Mouse (Mus musculus) kidney, embryonic 14.5 days (tissue): ENCODE measurements around the gene Slx1b. TPM values are rescaled to one million over a fixed set of nuclear protein-coding genes. Genes with fewer than 3 reads are reported as not detected.

Experiments
- ATAC-seq: fragments of 200-750 bp; cut with Nextera tagmentation; 2 replicates; pipeline ENCODE4 v1.8.0; 2017; ENCODE audit warnings: moderate number of reproducible peaks, mild to moderate bottlenecking, moderate TSS enrichment, moderate library complexity; ENCODE audit not compliant: low FRiP score, low TSS enrichment
- H3K27ac ChIP-seq: fragments of 300-500 bp; sonication (generic); 2 replicates; pipeline ENCODE4 v1.5.1; 2014; ENCODE audit warnings: low read depth, mild to moderate bottlenecking, low read length, moderate library complexity, mixed read lengths
- H3K27me3 ChIP-seq: fragments of 300-500 bp; sonication (generic); 2 replicates; pipeline ENCODE4 v1.6.1; 2014; ENCODE audit warnings: mild to moderate bottlenecking, low read length; ENCODE audit not compliant: control insufficient read depth, insufficient read depth
- H3K36me3 ChIP-seq: fragments of 300-500 bp; sonication (generic); 2 replicates; pipeline ENCODE4 v1.6.1; 2014; ENCODE audit warnings: low read length, mixed read lengths; ENCODE audit not compliant: control insufficient read depth, insufficient read depth
- H3K4me1 ChIP-seq: fragments of 300-500 bp; sonication (generic); 2 replicates; pipeline ENCODE4 v1.6.1; 2014; ENCODE audit warnings: low read length, mixed read lengths; ENCODE audit not compliant: control insufficient read depth, insufficient read depth
- H3K4me2 ChIP-seq: fragments of 300-500 bp; sonication (generic); replicated peaks from 2 replicates; pipeline ENCODE4 v1.6.1; 2014; ENCODE audit warnings: low read depth, mild to moderate bottlenecking, low read length
- H3K4me3 ChIP-seq: fragments of 300-500 bp; sonication (generic); 2 replicates; pipeline ENCODE4 v1.5.1; 2014; ENCODE audit warnings: mild to moderate bottlenecking, low read length
- H3K9ac ChIP-seq: fragments of 300-500 bp; sonication (generic); 2 replicates; pipeline ENCODE4 v1.6.1; 2014; ENCODE audit warnings: low read depth, mild to moderate bottlenecking, low read length, moderate library complexity
- H3K9me3 ChIP-seq: fragments of 300-500 bp; sonication (generic); 2 replicates; pipeline ENCODE4 v1.6.1; 2016; ENCODE audit warnings: low read length; ENCODE audit not compliant: control insufficient read depth
- WGBS: fragments of 180-500 bp; shearing (Covaris S2); extraction: QIAGEN DNeasy Blood & Tissue Kit; methylation state at CpG from one replicate; pipeline ENCODE4 v1.1.7; 2014; 5-methylcytosine and 5-hydroxymethylcytosine counted together
- polyA plus RNA-seq: library from polyadenylated mRNA; unstranded; fragments of >200 nt; fragmentation: Nextera tagmentation; extraction: Ambion mirVana; gene quantifications from 2 replicates; pipeline ENCODE4 v1.2.1, GENCODE M21; 2014

The Slx1b gene
- polyA plus RNA-seq, 1 experiment from 2014 or later: 8.1 TPM

DNA sequence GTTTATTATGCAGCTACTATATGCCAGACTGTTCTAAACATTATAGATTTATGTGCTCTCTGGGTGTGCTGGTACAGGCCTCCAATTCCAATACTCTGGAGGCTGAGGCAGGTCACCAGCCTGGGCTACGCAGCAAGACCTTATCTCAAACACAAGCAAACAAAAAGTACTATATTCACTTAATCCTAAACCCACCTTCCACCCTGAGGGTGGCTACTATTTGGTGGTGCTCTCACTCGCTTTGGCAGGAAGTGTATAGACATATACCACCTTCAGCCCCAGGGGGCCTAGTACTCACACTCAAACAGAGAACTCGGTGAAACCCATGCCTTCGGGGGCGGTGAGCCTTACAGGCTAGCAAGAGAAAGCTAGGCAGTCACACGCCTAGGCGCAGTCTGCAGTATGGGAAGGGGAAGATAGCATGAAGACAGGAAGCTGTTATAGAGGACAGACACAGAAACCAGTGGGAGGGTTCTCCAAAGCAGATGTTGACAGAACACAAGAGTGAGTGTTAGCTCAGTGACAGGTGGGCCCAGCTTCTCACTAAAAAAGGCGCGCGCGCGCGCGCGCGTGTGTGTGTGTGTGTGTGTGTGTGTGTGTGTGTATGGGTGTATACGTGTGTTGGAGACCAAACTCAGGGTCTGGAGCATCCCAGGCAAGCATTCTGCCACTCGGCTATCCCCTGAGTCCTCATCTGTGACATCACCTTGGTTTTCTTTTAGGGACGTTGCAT is 12.0 kb upstream of the Slx1b start, which contains the start of gene Coro1a:
Gene Coro1a (minus strand): TSS at position 346 of the 733 bp plus-strand sequence.
- no peak within 1 kb of the TSS for H3K4me3 ChIP-seq
- H3K4me1 ChIP-seq: peaks cover 7% of the 10 kb centered on the region; the same call in 1 of the 2 replicates
- H3K27me3 ChIP-seq: peaks cover 17% of the 10 kb centered on the region
- H3K9ac ChIP-seq: no peak within 1 kb of the TSS
- H3K36me3 ChIP-seq: no peaks in the 10 kb centered on the region
- H3K4me2 ChIP-seq: no peak within 1 kb of the TSS
- no peak for ATAC-seq
- H3K27ac ChIP-seq: no peak within 1 kb of the TSS
- WGBS: 87% methylated on average over 19 of the region's 19 CpGs
- H3K9me3 ChIP-seq: peaks cover 3% of the 10 kb centered on the region; the same call in 1 of the 2 replicates

- Histone ChIP-seq H3K27me3 (peaks cover 17% of the 10 kb centered on the region), H3K9ac (peak overlapping the region; percentile 7; the same call in 1 of the 2 replicates), H3K36me3 (0 out of 2 replicates have a peak, but pooled peaks cover 2% of the 10 kb centered on the region), H3K4me3 (peak overlapping the region; percentile 42), H3K4me2 (peak overlapping the region; percentile 90), H3K9me3 (peaks cover 3% of the 10 kb centered on the region; the same call in 1 of the 2 replicates), H3K4me1 (peaks cover 12% of the 10 kb centered on the region), H3K27ac (no peak overlapping the region)
- ATAC-seq: peak; percentile 38; the same call in 1 of the 2 replicates
- under 1% methylated on average over 39 of the region's 39 CpGs for WGBS
These were observed 8.8 kb upstream of the Slx1b start for GRCm38 (mm10) chr7:126704121-126704980.

DNA sequence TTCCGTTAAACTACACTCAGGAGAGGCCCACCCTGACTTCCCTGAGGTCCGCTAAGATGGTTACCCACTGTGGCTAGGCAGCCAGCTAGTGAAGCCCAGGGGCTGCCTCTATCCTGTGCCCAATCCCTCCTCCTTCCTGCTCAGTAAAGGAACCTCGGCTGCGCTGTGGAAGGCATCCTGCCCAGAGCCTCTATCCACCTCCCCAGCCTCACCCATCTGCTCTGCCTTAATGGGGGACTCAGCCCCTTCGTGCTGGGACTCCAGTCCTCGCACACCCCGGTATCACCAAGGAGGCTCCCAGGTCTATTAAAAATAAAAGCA is 8.1 kb upstream of the Slx1b start:
- Histone ChIP-seq H3K27me3 (peaks cover 17% of the 10 kb centered on the region), H3K27ac (no peak overlapping the region), H3K9me3 (no peaks in the 10 kb centered on the region), H3K36me3 (0 out of 2 replicates have a peak, but pooled peaks cover 2% of the 10 kb centered on the region), H3K4me3 (peak overlapping the region; percentile 42; the same call in 1 of the 2 replicates), H3K4me2 (peak overlapping the region; percentile 90), H3K9ac (peak overlapping the region; percentile 7; the same call in 1 of the 2 replicates), H3K4me1 (peaks cover 12% of the 10 kb centered on the region)
- no peak for ATAC-seq
- 12% methylated on average over 7 of the region's 7 CpGs for WGBS

DNA sequence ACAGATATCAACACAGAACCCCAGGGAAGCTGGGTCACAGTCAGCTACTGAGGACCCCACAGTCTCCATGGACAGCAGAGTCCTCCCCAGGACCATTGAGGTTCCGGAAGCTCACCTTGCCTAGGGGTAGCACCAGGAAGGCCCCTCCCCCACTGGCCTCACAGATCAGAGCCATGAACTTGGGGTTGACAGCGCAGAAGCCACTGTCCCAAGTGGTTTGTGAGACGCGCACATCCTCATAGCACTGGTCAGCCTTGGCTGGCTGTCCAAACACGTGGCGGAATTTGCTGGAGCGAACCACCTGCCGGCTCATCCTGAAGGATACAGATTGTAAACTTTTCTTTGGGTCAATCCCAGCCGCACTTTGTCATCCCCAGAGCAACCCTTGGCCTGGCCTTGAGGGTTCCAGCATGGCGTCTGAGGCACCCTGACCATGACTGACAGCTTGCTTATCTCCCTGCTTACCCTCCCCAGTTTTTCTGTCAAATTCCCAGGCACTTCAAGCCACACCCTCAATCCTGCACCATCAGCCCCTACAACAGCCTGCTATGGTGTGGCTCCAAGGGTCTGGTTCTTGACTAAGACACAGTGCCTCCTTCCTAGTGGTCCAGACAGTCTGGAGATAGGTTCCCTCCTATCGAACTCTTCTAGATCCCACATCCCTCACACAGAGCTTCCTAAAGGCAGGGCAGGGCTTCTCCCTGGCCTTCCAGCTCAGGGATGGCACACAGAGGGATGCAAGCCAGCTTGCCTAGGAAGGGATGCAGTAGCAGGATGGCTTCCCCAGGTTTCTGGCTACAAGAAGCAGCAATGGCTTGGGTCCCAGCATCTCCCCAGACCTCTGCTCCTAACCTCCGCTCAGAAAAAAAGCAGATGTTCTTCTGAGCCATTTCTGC is 7.5 kb upstream of the Slx1b start:
- Histone ChIP-seq H3K27me3 (peaks cover 17% of the 10 kb centered on the region), H3K4me2 (no peak overlapping the region), H3K4me3 (no peak overlapping the region), H3K9ac (no peak overlapping the region), H3K9me3 (no peaks in the 10 kb centered on the region), H3K36me3 (0 out of 2 replicates have a peak, but pooled peaks cover 2% of the 10 kb centered on the region), H3K27ac (no peak overlapping the region), H3K4me1 (peaks cover 12% of the 10 kb centered on the region)
- no peak for ATAC-seq
- WGBS: 75% methylated on average over 12 of the region's 12 CpGs

DNA sequence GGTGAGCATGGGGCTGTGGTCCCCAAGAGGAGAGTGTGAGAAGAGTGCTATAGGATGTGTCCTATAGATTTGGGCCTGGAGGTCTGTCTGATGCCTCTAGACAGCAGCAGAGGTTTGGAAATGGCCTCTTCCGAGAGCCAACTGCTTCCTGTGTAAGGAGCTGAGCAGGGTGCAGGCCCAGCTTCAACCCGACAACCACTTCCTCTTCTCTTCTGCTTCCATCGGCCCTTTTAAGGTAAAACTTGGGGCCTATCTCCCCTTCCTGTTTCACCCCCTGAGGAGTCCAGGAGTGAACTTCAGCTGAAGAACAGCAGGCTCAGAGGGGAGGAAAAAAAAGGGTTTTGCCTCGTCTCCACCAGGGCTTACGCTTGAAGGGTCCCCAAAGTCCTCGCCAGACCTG is 6.8 kb upstream of the Slx1b start:
- H3K9ac ChIP-seq: no peak overlapping the region
- H3K9me3 ChIP-seq: no peaks in the 10 kb centered on the region
- H3K4me1 ChIP-seq: peaks cover 12% of the 10 kb centered on the region
- H3K4me2 ChIP-seq: no peak overlapping the region
- peaks cover 17% of the 10 kb centered on the region for H3K27me3 ChIP-seq
- no peak overlapping the region for H3K4me3 ChIP-seq
- WGBS: 81% methylated on average over 6 of the region's 6 CpGs
- ATAC-seq: no peak
- H3K36me3 ChIP-seq: 0 out of 2 replicates have a peak, but pooled peaks cover 2% of the 10 kb centered on the region
- H3K27ac ChIP-seq: no peak overlapping the region

- Histone ChIP-seq H3K9ac (no peak overlapping the region), H3K4me3 (no peak overlapping the region), H3K27me3 (peaks cover 17% of the 10 kb centered on the region), H3K9me3 (no peaks in the 10 kb centered on the region), H3K27ac (no peak overlapping the region), H3K4me2 (peak overlapping the region; percentile 22; the same call in 1 of the 2 replicates), H3K36me3 (0 out of 2 replicates have a peak, but pooled peaks cover 2% of the 10 kb centered on the region), H3K4me1 (peaks cover 17% of the 10 kb centered on the region)
- ATAC-seq: 0 out of 2 replicates have a peak, but pooled peaks have one; percentile 2
- 62% methylated on average over 24 of the region's 24 CpGs for WGBS
These were observed 6.2 kb upstream of the Slx1b start for GRCm38 (mm10) chr7:126701559-126702357.

GRCm38 (mm10) chr7:126701070-126701469 is 5.5 kb upstream of the Slx1b start:
- Histone ChIP-seq H3K9me3 (no peaks in the 10 kb centered on the region), H3K4me2 (peak overlapping the region; percentile 22; the same call in 1 of the 2 replicates), H3K4me1 (peaks cover 23% of the 10 kb centered on the region), H3K27me3 (peaks cover 17% of the 10 kb centered on the region), H3K27ac (no peak overlapping the region), H3K4me3 (no peak overlapping the region), H3K36me3 (0 out of 2 replicates have a peak, but pooled peaks cover 2% of the 10 kb centered on the region), H3K9ac (no peak overlapping the region)
- WGBS: 1% methylated on average over 11 of the region's 11 CpGs
- ATAC-seq: peak; percentile 74; the same call in 1 of the 2 replicates
